Mouse (Mus musculus): ENCODE data around the gene Clec16a.

Gene Clec16a

DNA sequence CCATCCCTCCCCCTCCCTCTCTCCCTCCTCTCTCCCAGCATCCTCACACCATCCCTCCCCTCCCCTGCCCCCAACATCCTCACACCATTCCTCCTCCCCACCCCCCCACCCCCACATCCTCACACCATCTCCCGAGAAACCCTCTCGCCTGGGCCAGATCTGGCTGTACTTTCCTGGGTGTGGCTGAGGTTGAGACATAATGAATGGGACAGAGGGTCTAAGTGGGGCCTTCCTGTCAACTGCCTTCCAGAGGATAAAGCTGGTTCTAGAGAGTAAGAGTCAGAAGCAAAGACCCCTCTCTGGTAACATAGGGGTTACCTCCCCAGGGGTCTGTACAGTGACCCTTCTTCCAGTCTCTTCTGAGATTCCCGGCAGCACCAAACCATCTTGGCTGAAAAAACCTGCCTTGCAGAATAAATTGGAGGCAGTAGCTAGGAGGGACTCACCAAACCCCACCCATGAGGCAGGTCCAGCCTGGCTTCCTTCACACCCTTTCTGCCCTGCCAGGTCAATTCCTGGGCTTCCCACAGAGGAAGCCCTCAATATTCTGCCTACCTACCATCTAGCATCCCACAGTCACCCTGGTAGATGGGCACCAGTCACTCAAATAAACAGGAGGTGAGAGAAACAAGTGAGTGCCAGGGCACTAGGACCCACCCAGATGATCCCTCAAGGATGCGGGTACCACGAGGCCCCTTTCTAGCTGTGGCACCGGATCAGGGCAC, 218.6 kb downstream of the Clec16a start:
- no peak for DNase-seq (ENCODE audit: low read depth)

DNA sequence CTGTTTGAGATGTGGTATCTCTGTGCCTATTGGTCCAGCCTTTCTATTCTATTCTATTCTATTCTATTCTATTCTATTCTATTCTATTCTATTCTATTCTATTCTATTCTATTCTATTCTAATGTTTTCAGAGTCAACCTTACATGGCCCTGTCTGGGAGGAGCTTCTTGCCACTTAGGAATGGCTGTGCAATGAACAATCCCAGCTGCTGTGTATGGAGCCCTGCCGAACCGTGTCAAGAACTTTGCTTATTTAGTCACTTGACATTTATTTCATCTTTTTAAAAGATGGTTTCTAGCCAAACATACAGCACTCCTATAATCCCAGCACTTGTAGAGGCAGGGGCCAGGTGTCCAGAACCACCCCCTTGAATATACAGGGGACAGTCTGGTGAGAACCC, 219.2 kb downstream of the Clec16a start:
- DNase-seq (ENCODE audit: low read depth) = no peak

DNA sequence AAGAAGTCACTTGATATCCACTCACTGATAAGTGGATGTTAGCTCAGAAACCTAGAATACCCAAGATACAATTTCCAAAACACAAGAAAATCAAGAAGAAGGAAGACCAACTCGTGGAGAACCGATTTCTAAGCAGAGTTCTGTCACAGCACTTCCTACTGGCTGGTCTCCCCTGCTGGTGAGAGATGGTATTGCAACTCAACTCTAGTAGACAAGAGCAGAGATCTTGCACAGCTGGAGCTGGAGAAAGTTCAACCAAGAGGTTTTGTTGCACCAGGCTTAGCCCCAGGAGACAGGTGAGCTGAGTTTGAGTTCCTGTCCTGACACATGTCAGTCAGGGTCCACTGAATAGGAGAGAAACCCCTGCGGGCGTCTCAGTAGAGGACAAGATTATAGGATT, 222.0 kb downstream of the Clec16a start:
- peak; percentile 30 for DNase-seq (ENCODE audit: low read depth)

DNA sequence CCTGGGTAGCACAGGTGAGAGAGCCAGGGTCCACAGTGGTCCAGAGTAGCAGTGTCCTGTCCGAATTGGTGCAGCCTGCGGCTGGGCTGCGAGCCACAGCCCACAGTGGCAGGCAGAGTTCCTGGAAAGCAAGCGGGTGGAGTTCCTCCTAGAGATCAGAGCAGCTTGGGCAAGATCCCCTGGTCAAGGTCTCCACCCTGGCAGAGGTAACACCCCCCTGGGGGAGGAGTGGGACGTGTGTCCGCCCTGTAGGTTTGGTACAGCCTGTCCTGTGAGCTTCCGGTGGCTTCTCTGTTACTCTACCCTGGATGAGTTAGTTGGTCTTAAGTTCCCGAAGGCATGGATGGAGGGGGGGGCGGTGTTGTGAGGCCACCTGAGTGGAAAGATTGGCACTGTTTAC, 223.7 kb downstream of the Clec16a start:
- DNase-seq (ENCODE audit: low read depth) = no peak

DNA sequence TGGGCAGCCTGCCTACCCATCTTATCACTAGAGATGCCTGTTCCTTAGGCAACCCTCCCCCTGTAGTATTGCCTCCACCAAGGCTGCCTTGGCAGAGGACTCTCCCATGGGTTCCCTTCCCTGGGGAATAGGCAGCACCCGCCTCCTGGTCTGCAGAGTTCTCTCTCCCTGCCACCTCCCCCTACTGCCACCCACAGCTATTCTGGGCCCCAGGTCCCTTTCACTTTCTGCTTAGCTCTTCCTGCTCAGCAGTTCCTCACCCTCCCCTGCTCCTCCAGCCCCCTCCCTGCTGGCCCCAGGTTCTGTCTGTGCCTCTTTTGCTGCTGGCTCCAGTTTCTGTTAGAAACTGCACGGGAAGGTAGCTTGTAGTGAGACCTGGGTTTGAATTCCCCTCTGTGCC, 224.5 kb downstream of the Clec16a start:
- no peak for DNase-seq (ENCODE audit: low read depth)

DNA sequence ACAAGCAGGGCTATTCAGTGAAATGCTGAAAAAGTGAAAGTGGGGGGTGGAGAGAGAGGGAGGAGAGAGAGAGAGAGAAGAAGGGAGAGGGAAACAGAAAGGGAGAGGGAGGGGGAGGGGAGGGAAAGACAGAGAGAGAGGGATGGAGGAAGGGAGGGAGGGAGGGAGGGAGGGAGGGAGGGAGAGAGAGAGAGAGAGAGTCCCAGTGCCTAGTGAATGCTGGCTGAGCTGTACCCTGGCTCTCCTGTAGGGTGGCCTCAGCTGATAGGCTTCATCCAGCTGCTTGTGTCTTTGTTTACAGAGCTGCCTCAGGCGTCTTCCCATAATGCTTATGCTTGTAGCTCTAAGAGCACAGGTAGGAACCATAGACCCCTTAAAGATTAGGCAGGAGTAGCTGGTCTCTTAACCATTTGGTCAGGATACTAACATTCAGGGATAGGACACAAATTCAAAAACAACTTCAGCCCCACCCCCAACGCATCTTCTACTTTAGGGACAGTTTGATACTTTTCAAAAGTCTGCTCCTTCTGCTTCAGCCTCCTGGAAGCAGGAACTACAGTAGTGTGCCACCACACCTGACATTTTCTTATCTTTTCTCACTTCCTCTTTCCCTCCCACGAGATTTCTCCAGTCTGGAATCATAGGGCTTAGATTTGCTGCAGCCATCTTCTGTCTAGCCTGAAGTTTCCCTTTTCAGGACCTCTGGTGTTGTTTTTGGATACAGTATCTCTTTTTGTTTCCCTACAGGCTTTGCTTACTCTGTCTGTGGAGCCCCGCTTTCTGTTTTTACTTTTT, 225.6 kb downstream of the Clec16a start:
- DNase-seq (ENCODE audit: low read depth) = no peak

DNA sequence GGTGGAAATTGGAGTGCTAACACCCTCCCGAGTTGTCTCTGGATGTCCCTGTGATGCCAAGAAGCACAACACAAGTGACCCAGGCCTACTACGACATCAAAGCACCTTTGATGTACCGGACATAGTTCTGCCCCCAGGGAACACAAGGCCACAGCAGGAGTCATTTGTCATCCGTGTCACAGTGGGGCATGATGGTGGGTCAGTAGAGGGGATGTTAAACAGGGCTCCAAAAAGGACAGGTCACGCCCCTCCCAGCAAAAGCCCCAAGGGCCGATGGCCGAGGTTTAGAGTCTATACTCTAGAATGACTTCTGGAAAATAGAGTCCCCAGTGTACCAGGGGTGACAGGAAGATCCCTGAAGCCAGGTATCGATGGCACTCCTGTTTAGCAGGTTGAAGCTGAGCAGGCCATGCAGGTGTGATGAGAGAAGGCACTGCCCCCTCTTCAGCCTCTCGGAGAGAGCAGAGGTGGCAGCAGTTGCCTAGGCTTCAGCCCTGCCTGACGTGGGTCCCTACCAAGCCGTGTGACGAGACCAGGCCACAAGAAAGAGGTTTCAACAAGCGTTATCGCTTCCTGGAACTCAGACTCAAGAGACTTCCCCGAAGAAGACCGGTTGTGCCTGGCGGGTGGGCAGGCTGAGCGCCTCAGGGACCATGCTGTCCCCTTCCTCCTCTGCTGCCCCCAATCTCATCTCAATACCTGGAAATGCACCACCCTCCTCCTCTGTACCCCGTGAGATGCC, 226.8 kb downstream of the Clec16a start:
- DNase-seq (ENCODE audit: low read depth) = no peak

DNA sequence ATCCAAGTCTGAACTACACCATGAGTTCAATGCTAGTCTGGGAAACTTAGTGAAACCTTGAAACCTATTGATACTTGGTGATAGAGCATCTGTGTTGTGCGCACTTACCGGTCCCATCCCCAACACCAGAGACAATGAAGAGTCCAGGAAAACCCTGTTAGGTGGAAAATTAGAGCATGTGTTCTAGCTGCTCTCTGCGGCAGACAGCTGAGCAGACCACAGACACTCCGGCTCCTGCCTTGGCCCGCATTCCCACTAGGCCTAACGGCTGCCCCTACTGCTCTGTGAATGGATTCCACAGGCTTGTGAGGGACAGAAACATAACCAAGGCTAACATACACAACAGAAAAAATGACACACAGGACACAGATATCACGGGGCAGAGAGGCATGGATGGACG, 228.4 kb downstream of the Clec16a start:
- DNase-seq (ENCODE audit: low read depth) = no peak

DNA sequence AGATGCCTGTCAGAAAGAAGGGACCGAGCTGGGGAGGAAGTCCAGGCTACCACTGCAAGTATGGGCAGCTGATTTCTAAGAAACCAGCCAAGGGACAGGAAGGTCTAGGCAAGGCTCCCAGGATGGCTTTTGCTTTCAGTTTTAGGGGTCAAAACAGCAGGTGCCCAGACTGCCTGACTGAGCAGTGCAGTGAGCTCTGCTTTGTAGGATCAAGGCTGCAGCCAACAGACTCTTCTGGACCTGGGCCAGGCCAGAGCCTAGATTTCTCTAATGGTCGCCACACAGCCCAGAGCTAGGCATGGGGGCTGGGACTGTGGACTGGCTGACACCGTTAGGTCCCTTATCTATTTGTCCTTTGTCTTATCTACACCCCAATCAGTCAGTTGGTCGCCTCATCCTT, 229.6 kb downstream of the Clec16a start:
- DNase-seq (ENCODE audit: low read depth) = no peak

DNA sequence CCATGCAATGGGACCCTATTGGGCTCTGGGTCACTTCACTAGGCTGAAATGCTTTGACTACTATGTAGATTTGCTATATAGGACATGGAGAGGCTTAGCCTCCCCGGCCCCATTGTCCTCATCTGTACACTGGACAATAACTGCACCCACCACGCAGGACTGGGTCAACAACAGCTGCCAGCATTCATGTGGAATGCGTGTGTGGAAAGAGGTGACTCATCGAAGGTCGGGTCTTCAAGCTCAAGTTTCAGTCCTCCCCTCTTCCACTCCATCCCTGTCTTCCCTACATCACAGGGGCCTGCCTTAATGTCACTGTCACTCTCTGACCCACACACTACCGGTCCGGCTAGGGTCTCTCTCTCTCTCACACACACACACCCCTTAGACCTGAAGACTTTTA, 231.2 kb downstream of the Clec16a start:
- no peak for DNase-seq (ENCODE audit: low read depth)

DNA sequence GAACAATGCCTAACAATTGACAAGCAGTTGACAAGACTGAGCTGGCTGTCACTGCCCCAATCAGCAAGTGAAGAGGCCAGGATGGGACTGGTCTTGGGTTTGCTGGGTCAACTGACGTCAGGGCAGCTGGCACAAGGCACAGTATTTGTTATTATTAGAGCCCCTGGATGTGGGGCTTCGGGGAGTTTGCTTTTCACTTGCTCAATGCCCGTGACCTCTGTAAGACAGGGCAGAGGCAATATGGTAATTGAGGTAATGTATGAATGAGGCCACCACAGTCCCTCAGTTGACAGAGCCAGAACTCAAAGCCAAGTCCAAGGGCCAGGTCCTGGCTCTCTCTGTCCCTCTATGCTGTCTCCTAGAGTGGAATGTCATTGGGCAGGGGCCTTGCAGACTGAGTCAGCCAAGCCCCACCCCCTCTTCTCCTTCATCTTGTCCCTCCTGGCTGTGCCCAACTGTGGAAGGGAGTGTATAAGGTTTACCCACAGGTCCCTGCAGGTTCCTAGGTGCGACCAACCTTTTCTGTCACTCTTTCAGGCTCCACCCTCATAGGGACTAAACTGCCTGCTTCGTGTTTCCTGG, 232.5 kb downstream of the Clec16a start:
- no peak for DNase-seq (ENCODE audit: low read depth)

DNA sequence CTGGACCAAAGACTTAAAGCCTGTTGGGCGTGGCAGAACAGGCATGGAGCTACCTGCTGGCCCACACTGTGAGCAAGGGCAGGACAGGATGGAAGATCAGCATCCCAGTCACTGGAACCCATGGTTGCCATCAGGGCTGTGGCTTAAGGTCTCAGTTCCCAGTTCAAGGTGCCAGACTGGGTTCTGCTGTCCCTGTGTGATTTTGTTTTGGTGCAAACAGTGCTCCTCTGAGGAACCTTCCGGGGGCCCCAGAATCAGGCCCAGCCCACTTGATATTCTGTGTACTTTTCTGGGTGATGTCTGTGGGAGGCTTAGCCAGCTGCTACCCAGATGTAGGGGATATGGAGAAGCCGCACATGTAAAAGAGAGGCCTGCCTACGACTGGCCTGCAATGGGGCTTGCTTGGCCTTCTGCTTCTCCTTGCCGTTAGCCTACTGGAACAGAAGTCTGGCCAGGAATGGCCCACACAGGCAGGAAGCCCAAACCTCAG, 235.5 kb downstream of the Clec16a start:
- no peak for DNase-seq (ENCODE audit: low read depth)

DNA sequence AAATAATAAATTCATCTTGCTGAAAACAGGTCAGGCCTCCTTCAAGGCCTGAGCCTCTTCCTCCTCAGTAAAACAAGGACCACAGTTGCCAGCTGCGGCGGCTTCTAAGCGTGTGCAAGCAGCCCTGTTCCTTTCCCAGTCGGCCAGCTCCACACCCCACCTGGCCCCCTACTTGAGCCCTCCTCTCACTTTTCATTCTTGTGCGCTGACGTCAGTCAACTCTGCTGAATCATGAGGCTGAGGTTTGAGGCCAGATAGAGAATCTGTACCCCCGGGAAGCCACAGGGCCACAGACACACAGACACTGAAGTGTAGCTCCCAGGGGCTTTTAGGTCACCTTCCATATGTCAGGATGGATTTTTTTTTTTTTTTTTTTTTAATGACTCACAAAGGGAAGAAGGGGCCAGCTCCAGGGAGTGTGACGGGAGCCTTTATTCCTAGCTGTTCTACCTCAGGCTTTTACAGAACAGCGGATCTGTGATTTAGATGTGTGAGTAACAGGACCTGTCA, 236.8 kb downstream of the Clec16a start:
- peak; percentile 33 for DNase-seq (ENCODE audit: low read depth)

DNA sequence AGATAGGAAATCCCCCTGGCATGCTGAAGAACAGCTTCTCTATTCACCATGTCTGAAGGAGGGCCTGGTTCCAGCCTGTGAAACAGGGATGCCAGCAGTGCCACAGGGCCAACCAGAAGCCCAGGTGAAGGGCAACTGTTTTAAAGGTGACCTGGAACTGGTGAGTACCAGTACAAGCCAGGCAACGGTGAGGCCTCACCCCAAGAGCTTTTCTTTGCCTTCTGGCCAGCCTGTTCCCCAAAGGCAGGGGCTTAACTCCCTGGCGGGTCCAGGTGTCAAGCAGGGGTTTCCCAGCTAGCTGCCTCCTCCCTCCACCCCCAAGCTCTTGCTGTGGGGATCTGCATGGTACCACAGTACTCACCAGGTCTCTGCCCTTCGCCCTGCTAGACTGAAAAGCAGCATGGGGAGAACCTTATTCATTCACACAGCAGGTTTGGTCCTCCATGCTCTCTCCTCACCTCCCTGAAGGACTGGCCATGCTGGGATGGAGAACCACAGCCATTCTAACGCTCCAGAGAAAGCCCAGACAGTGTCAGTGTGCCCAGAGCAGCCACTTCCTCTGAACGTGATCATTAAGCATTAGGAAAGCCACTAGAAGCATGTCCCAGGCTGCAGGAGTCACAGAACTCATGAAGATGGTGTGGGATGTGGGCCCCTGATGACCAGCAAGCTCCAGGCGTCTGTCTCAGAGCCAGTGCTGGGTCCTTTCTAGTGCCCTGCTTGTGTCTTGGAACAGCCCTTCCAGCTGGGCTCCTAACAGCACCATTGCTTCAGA, 237.4 kb downstream of the Clec16a start:
- no peak for DNase-seq (ENCODE audit: low read depth)

DNA sequence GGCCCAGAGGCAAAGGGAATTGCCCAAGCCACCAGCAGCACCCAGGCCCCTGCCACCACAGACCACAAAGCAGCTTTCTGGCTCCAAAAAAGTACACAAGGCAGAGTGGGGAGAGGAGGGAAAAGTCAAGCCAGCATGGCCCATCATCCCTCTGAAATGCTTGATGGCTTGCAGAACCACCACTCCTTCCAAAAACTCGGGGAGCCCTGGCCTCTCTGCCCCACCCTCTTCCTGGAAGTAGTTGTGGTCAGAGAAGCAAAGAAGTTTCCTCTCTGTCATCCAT, 238.0 kb downstream of the Clec16a start:
- DNase-seq (ENCODE audit: low read depth) = no peak

DNA sequence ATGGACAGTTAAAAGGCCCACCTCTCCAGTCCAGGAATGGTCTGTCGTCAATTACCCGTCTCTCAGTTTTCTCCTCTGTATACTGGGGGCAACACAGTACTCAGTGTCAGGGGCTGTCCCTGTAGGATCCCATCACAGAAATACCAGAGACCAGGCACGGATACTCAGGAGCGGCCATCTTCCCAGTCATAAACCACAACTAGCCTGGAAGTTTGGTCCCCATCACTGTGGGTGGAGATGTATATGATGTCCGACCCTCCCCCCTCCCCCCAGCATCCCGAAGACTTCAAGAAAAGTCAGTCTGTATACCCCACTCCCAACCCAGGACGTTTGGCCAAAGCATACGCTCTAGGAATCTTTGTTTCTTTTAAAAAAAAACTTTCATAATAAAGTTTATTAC, 238.3 kb downstream of the Clec16a start:
- DNase-seq (ENCODE audit: low read depth) = no peak

DNA sequence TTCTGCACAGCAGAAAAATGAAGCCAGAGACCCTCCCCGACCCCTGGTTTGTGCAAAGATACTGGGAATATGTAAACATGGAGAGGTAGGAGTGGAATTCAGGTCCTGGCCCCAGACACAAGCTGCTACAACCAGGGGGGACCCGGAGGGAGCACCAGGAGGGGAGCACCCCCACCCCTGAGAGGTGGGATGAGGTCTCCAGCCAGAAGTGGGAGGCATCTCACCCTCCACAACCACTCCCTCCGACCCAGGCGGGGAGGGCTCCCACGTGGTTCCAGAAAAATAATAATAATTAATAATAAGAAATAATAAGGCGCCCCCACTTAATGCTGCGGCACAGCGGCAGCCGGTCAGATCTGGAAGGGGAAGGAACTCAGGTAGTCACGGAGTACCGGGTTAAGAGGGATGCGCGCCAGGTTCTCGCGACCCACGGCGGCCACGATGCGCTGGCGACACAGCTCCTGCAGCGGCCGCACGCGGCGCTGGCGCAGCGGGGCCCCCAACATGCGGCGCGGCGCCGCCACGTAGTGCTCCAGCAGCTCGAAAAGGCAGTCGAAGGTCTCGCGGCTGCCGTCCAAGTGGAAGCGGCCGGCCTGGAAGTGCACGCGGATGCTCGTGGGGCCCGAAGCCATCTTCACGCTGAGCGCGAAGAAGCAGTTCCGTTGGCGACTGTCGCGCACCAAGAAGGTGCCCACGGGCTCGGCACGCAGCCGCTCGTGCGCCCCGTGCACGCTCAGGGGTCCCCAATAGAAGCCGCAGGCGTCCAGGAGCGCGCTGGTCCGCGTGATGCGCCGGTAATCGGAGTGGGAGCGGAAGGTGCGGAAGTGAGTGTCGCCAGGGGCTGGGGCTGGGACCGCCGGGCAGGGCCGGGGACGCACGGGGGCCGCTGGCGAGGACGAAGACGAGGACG, 239.0 kb downstream of the Clec16a start:
- DNase-seq (ENCODE audit: low read depth) = no peak

DNA sequence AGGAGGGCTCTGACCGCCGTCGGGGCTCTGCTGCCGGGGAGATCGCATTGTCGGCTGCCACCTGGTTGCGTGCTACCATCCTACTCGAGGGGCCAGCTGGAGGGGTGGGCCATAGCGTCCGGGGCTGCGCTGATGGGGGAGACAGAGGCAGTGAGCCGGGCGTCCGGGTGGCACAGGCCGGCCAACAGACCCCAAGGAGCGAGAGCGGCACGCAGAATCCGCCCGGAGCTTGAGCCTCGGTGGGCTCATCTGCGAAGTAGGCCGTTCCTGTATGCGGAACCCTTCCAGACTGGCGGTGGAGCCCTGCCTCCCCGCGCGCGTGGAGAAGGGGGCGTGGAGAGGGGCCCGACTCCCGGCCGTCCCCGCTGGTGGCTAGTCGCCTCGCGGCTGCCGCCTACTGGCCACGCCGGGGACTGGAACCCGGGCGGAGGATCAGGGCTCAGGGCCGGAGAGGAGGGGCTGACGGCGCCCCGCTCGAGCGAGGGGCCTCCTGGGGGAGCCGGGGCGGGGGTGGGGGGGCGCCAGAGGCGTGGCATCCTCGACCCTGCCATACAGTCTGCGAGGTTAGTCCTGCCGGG, 239.7 kb downstream of the Clec16a start:
- peak; percentile 70 for DNase-seq (ENCODE audit: low read depth)

DNA sequence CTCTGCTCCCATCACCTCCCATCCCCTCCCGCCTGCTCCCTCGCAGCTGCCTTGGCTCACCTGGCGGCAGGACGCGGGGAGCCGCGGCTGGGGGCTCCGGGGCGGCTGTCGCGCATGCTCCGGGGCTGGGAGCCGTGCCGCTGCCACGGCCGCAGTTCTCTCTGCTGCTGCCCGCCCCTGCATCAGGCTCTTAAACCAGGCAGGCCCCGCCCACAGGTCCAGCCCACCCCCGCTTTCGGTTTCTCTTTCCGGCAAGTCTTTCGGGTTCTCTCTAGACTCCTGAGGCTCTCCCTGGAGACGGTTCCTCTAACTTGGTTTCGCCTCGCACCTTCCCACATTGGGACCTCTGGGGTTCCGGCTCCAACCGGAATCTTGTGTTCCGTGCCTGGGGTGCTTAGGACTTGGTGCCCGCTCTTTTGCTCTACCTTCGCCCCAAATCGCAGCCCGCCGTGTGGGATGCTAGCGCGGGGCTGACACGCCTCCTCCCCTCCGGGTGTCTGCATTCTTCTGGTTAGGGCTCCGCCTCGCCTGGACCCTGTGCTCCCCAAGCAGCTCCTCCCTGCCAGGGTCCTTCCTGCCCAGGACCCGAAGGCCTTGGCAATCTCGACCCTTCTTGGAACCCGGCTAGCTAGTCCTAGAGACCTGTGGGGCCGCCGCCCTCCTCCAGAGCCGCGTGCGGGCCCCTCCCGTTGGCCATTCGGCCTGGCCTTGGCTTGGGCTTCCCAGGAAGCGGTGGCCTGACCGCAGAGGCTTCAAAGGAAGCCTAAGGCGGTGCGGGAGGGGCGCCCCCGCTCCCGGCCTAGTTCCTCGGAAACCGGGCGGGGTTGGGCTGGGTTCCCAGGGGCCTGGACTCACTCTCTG, 240.5 kb downstream of the Clec16a start, which contains the start of gene Socs1:
Socs1 (minus strand) TSS at position 166 of the 861 bp plus-strand sequence.
- peak; percentile 85 for DNase-seq (ENCODE audit: low read depth)
